Mouse (Mus musculus): ENCODE measurements around the gene Kpna1.
"Not testable (repeated sequence)": the region's sequence is repeated elsewhere in the genome, so short reads cannot be mapped to it uniquely, and the experiment has no call there.

Gene Kpna1

DNA sequence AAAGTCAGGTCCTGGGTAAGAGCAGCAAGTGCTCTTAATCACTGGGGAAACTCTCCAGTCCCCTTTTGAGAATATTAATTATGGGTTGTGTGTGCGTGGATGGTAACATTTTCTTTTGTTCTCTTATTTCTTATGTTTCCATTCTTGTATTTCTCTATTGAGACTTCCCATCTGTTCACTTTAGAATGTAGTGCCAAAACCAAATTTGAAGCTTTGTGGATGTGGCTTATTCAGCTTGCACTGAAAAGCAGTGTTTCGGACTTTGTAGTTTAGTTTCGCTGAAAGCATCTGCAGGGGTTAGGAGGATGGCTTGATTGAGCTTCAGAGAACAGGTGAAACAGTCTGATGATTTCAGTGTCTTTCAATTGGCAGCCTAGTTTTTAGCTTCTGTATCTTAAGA lies 14.8 kb downstream of the Kpna1 start:
- no peak for DNase-seq

- DNase-seq: not testable (repeated sequence)
Observed at GRCm38 (mm10) chr16:35998852-35999251, 20.3 kb downstream of the Kpna1 start.

GRCm38 (mm10) chr16:36008396-36008795 lies 29.8 kb downstream of the Kpna1 start:
- no peak for DNase-seq

GRCm38 (mm10) chr16:36016335-36016734 lies 37.8 kb downstream of the Kpna1 start:
- no peak for DNase-seq

- not testable (repeated sequence) for DNase-seq
Observed at GRCm38 (mm10) chr16:36028120-36028519, 49.6 kb downstream of the Kpna1 start.

DNA sequence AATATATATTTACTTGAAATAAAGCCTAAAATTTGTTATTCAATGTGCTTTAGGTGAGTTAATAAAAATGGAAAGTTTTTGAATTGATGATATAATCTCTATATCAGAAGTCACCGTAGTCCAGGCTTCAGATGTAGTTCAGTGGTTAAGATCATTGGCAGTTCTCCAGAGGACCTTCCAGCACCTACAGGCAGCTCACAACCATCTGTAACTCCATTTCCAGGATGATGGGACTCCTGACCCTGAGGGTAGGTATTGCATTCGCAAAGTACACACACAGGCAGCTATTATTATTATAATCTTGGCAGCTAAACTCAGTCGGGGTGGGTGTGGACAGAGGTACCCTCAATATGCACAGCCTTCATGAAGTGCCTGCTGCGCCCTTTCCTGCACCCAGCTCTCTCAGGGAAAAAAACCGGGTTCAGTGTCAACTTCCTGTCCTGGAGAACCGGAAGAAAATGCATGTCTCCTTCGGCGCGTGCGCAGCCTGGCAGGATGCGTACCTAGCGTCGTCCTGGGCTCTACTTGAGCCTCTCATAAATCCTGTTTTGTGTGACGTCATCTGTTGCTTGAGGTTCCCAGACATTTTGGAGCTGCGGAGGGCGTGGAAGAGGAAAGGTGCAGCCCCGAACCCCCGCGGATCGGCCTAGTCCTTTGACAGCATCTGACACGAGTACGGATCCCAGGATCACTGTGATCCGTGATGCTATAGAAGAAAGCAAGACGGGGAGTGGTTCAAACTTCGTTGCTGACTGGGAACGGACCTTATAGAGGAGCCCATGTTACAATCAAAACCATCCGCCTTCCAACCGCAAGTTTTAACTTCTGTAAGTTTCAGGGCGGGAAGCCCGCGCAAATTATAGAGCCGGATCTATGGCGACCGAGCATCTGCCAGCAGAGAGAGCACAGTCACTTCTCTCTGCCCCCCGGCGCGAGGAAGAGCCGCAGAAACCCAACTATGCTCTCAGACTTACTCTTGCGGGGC lies 62.4 kb downstream of the Kpna1 start, which contains the start of gene Wdr5b:
Gene Wdr5b, plus strand, starts transcription at position 551 of the 985 bp plus-strand sequence.
- peak; percentile 88 for DNase-seq

GRCm38 (mm10) chr16:36041625-36042020 lies 63.1 kb downstream of the Kpna1 start:
- DNase-seq: no peak

DNA sequence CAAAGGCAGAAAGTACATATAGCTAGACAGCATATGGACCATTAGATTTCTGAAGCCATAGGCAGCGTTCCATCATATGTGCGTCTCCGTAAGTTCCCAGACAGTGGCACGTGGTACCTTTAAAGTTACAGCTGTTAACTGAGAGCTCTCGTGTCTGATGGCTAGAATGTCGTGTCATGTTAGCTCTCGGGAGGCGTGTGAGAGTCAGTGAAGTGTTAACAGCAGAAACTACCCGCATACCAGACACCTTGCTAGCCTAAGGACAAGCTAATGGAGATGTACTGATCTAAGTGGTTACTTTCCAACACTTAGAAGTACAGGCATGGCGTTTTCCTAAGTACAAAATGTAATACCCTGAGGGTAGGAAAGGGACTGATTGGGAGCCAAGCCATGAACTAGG lies 64.5 kb downstream of the Kpna1 start:
- DNase-seq: no peak

- no peak for DNase-seq
Observed at GRCm38 (mm10) chr16:36043964-36044363, 65.4 kb downstream of the Kpna1 start.

DNA sequence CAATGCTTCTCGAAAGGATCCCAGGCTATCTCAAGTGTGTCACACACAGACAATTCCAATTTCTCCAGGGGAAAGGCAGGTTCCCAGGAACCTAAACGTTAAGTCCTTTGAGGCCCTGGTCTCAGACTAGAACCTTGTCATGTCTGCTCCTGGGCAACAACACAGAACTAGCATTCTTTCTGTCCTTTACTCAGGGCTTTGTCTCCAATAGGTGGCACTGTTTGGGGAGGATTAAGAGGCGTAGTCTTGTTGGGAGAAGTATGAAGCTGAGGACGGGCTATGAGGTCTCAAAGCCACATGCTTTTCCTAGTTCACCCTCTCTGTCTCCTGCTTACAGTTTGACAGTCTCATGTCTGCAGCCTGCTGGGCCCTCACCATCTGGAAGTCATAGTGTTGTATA lies 69.0 kb downstream of the Kpna1 start:
- DNase-seq: no peak

DNA sequence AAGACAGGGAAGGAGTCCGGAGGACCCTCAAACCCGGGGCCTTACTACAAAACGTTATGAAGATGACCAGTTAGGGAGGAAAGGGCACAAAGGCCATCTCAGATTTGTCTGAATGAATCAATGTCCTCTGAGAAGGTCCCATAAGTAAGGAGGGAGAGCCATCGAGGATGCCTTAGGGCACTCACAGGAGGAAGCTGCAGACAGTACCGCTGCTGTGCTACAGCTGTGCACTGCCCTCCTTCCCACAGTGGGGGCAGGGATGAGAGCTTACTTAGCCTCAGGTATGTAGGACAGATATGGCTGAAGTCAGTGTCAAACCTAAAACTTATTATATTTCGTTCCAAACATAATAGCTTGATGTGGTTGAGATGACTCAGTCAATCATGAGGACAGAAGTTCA lies 72.9 kb downstream of the Kpna1 start:
- DNase-seq: no peak

- DNase-seq: no peak
Observed at GRCm38 (mm10) chr16:36053524-36054275, 75.2 kb downstream of the Kpna1 start.

DNA sequence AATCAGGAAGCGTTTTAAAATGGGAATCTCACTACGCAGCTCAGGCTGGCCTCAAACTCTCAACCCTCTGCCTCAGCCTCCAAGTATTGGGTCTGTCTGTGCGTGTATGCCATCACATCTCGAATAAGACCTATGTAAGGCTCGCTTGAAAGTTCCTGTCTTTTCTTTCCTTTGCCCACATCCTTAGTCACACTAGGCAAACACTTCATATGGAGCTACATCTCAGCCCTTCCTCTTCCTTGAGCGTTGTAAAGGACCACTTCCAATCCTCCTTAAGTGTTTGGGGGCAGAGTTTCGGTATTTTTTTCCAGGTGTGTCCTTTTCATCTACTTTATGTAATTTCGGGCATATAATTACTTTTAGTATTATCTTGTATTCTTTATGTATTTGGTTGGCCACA lies 76.4 kb downstream of the Kpna1 start:
- no peak for DNase-seq

- no peak for DNase-seq
Observed at GRCm38 (mm10) chr16:36056416-36056815, 77.9 kb downstream of the Kpna1 start.

GRCm38 (mm10) chr16:36057933-36058475 lies 79.5 kb downstream of the Kpna1 start:
- no peak for DNase-seq

DNA sequence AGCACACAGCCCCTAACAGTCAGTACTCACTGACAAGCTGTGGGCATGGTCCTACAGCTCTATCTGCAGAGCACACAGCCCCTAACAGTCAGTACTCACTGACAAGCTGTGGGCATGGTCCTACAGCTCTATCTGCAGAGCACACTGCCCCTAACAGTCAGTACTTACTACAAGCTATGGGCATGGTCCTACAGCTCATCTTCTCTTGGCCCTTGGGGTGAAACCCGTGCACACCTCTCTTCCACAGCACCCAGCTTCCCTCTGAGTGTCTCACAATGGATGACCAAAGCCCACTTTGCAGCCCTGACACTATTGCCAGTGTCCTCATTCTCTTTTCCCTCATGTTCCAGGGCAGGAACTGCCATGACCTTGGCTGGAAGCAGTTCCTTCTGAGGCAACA lies 84.0 kb downstream of the Kpna1 start:
- not testable (repeated sequence) for DNase-seq

DNA sequence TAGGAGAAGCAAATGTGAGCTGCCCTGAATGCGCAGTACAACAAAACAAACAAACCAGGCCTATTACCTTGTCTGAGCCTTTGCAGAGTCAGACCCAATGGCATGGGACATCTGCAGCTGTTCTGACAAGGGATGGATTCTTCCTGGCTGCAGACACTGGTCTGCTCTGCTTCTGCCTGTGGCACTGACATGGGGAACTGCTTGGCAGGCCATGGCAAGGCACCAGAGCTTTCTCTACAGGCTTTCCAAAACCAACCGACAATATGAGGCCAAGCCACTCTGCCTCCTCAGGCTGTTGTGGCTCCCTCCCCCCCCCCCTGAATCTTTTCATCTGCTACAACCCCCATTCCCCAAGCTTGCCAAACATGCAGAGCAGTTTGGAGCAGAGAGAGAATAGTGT lies 84.8 kb downstream of the Kpna1 start:
- DNase-seq: no peak

GRCm38 (mm10) chr16:36064904-36065303 lies 86.4 kb downstream of the Kpna1 start:
- no peak for DNase-seq

- DNase-seq: no peak
Observed at GRCm38 (mm10) chr16:36067694-36068093, 89.1 kb downstream of the Kpna1 start.

- no peak for DNase-seq
Observed at GRCm38 (mm10) chr16:36068356-36068755, 89.8 kb downstream of the Kpna1 start.

DNA sequence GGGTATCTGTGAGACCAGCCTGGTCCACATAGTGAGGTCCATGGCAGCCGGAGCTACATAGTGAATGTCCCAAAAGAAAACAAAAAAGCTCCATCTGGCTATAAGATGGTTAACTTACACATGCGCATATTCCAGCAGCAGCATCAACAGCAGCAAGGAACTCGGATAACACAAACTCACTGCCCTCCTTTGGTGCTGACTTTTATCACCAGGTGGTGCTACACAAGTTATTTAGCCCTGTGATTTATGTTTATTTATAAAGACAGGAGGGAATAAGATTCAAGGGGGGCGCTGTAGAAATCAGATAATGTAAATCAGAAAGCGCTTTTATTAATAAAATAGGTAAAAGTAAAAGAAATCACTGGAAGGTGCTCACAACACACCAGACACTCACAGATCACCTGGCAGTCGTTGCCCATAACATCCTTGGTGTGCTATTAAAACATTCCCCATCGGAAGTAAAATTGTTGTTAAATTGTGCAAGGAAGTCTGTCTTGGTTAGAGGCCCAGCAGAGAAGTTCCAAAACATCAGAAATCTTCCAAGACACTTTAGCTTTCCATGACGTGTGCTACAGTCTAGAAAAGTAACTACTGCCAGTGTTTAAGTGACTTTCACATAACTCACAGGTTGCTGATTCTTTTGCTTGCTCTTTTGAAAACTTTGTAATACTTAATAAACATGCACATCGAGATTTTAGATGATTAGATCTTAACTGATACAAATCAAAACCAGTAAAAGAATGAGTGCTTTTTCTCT lies 91.4 kb downstream of the Kpna1 start:
- DNase-seq: no peak

- DNase-seq: no peak
Observed at GRCm38 (mm10) chr16:36071071-36071449, 92.5 kb downstream of the Kpna1 start.

Measured in thymus, postnatal 4 days (tissue).